Mouse (Mus musculus): Measurements from ENCODE around the gene Dock7. TPM values are rescaled to one million over a fixed set of nuclear protein-coding genes. Genes with fewer than 3 reads are reported as not detected.
A peak's percentile ranks its signal among the peaks of the same experiment; 100 is the strongest.

Gene Dock7
- polyA plus RNA-seq (2015; fragmentation: Nextera tagmentation; extraction: Ambion mirVana) = 8.1 and 9.5 TPM in 2 replicates

GRCm38 (mm10) chr4:99120211-99121122 lies at the start of gene Dock7:
TSS of gene Dock7 (minus strand) at chr4:99120915.
- no peaks in the 10 kb centered on the region for H3K9me3 ChIP-seq (replicated peaks)
- H3K27ac ChIP-seq (replicated peaks) = peak within 1 kb of the TSS; percentile 55
- no peaks in the 10 kb centered on the region for H3K27me3 ChIP-seq
- H3K4me1 ChIP-seq (replicated peaks) = peaks cover 29% of the 10 kb centered on the region
- WGBS (ENCODE audit: insufficient replicate concordance) = under 1% methylated on average over 99 of the region's 117 CpGs
- H3K9ac ChIP-seq = peak within 1 kb of the TSS; percentile 72
- ATAC-seq (ENCODE audit: insufficient read depth) = peak; percentile 90
- H3K36me3 ChIP-seq (replicated peaks) = no peaks in the 10 kb centered on the region
- H3K4me3 ChIP-seq (replicated peaks) = peak within 1 kb of the TSS; percentile 75
- H3K4me2 ChIP-seq = peak within 1 kb of the TSS; percentile 94

- no peak for ATAC-seq (ENCODE audit: insufficient read depth)
- H3K36me3 ChIP-seq (replicated peaks) = no peaks in the 10 kb centered on the region
- no peak overlapping the region for H3K27ac ChIP-seq (replicated peaks)
- peaks cover 15% of the 10 kb centered on the region for H3K27me3 ChIP-seq
- no peaks in the 10 kb centered on the region for H3K4me1 ChIP-seq (replicated peaks)
- no peak overlapping the region for H3K4me3 ChIP-seq (replicated peaks)
- H3K9ac ChIP-seq = no peak overlapping the region
- WGBS (ENCODE audit: insufficient replicate concordance) = 57% methylated on average over 5 of the region's 5 CpGs
- no peak overlapping the region for H3K4me2 ChIP-seq
- H3K9me3 ChIP-seq (replicated peaks) = no peaks in the 10 kb centered on the region
Observed at GRCm38 (mm10) chr4:99168869-99169268, 48.2 kb upstream of the Dock7 start.

GRCm38 (mm10) chr4:99163547-99163946 lies 42.8 kb upstream of the Dock7 start:
- Histone ChIP-seq H3K9me3 (replicated peaks) (no peaks in the 10 kb centered on the region), H3K27ac (replicated peaks) (no peak overlapping the region), H3K36me3 (replicated peaks) (no peaks in the 10 kb centered on the region), H3K4me2 (no peak overlapping the region), H3K4me1 (replicated peaks) (no peaks in the 10 kb centered on the region), H3K9ac (no peak overlapping the region), H3K4me3 (replicated peaks) (no peak overlapping the region), H3K27me3 (peaks cover 40% of the 10 kb centered on the region)
- WGBS (ENCODE audit: insufficient replicate concordance) = 16% methylated on average over 4 of the region's 4 CpGs
- no peak for ATAC-seq (ENCODE audit: insufficient read depth)

GRCm38 (mm10) chr4:99163001-99163400 lies 42.3 kb upstream of the Dock7 start:
- Histone ChIP-seq H3K4me3 (replicated peaks) (no peak overlapping the region), H3K4me1 (replicated peaks) (no peaks in the 10 kb centered on the region), H3K9ac (no peak overlapping the region), H3K27me3 (peaks cover 40% of the 10 kb centered on the region), H3K27ac (replicated peaks) (no peak overlapping the region), H3K36me3 (replicated peaks) (no peaks in the 10 kb centered on the region), H3K4me2 (no peak overlapping the region), H3K9me3 (replicated peaks) (no peaks in the 10 kb centered on the region)
- ATAC-seq (ENCODE audit: insufficient read depth) = no peak
- WGBS (ENCODE audit: insufficient replicate concordance) = 41% methylated on average over 9 of the region's 9 CpGs

- H3K9ac ChIP-seq = no peak overlapping the region
- H3K4me3 ChIP-seq (replicated peaks) = no peak overlapping the region
- H3K4me1 ChIP-seq (replicated peaks) = no peaks in the 10 kb centered on the region
- H3K27ac ChIP-seq (replicated peaks) = no peak overlapping the region
- ATAC-seq (ENCODE audit: insufficient read depth) = no peak
- H3K9me3 ChIP-seq (replicated peaks) = no peaks in the 10 kb centered on the region
- 25% methylated on average over 6 of the region's 6 CpGs for WGBS (ENCODE audit: insufficient replicate concordance)
- H3K27me3 ChIP-seq = peaks cover 40% of the 10 kb centered on the region
- no peak overlapping the region for H3K4me2 ChIP-seq
- H3K36me3 ChIP-seq (replicated peaks) = no peaks in the 10 kb centered on the region
Observed at GRCm38 (mm10) chr4:99161457-99161971, 40.8 kb upstream of the Dock7 start.

GRCm38 (mm10) chr4:99160899-99161298 lies 40.2 kb upstream of the Dock7 start:
- Histone ChIP-seq H3K4me3 (replicated peaks) (no peak overlapping the region), H3K36me3 (replicated peaks) (no peaks in the 10 kb centered on the region), H3K27ac (replicated peaks) (no peak overlapping the region), H3K4me2 (no peak overlapping the region), H3K9me3 (replicated peaks) (no peaks in the 10 kb centered on the region), H3K9ac (no peak overlapping the region), H3K4me1 (replicated peaks) (no peaks in the 10 kb centered on the region), H3K27me3 (peaks cover 36% of the 10 kb centered on the region)
- no peak for ATAC-seq (ENCODE audit: insufficient read depth)
- 51% methylated on average over 5 of the region's 5 CpGs for WGBS (ENCODE audit: insufficient replicate concordance)

- Histone ChIP-seq H3K27me3 (peaks cover 31% of the 10 kb centered on the region), H3K4me1 (replicated peaks) (no peaks in the 10 kb centered on the region), H3K9ac (no peak overlapping the region), H3K4me3 (replicated peaks) (no peak overlapping the region), H3K27ac (replicated peaks) (no peak overlapping the region), H3K36me3 (replicated peaks) (no peaks in the 10 kb centered on the region), H3K9me3 (replicated peaks) (no peaks in the 10 kb centered on the region), H3K4me2 (no peak overlapping the region)
- 20% methylated on average over 3 of the region's 3 CpGs for WGBS (ENCODE audit: insufficient replicate concordance)
- no peak for ATAC-seq (ENCODE audit: insufficient read depth)
Observed at GRCm38 (mm10) chr4:99160414-99160813, 39.7 kb upstream of the Dock7 start.

- H3K4me1 ChIP-seq (replicated peaks) = no peaks in the 10 kb centered on the region
- 49% methylated on average over 5 of the region's 5 CpGs for WGBS (ENCODE audit: insufficient replicate concordance)
- H3K9ac ChIP-seq = no peak overlapping the region
- peaks cover 25% of the 10 kb centered on the region for H3K27me3 ChIP-seq
- ATAC-seq (ENCODE audit: insufficient read depth) = no peak
- H3K27ac ChIP-seq (replicated peaks) = no peak overlapping the region
- no peak overlapping the region for H3K4me3 ChIP-seq (replicated peaks)
- H3K9me3 ChIP-seq (replicated peaks) = no peaks in the 10 kb centered on the region
- no peaks in the 10 kb centered on the region for H3K36me3 ChIP-seq (replicated peaks)
- H3K4me2 ChIP-seq = no peak overlapping the region
Observed at GRCm38 (mm10) chr4:99158495-99158894, 37.8 kb upstream of the Dock7 start.

- Histone ChIP-seq H3K9ac (no peak overlapping the region), H3K27me3 (peaks cover 13% of the 10 kb centered on the region), H3K4me2 (no peak overlapping the region), H3K9me3 (replicated peaks) (no peaks in the 10 kb centered on the region), H3K36me3 (replicated peaks) (no peaks in the 10 kb centered on the region), H3K4me1 (replicated peaks) (no peaks in the 10 kb centered on the region), H3K4me3 (replicated peaks) (no peak overlapping the region), H3K27ac (replicated peaks) (no peak overlapping the region)
- WGBS (ENCODE audit: insufficient replicate concordance) = 27% methylated on average over 11 of the region's 11 CpGs
- ATAC-seq (ENCODE audit: insufficient read depth) = no peak
Observed at GRCm38 (mm10) chr4:99156641-99157307, 36.1 kb upstream of the Dock7 start.

GRCm38 (mm10) chr4:99151885-99152558 lies 31.3 kb upstream of the Dock7 start:
- H3K4me2 ChIP-seq = no peak overlapping the region
- ATAC-seq (ENCODE audit: insufficient read depth) = no peak
- H3K27me3 ChIP-seq = no peaks in the 10 kb centered on the region
- H3K4me3 ChIP-seq (replicated peaks) = no peak overlapping the region
- H3K9ac ChIP-seq = no peak overlapping the region
- no peaks in the 10 kb centered on the region for H3K4me1 ChIP-seq (replicated peaks)
- no peak overlapping the region for H3K27ac ChIP-seq (replicated peaks)
- H3K36me3 ChIP-seq (replicated peaks) = no peaks in the 10 kb centered on the region
- no peaks in the 10 kb centered on the region for H3K9me3 ChIP-seq (replicated peaks)
- 20% methylated on average over 4 of the region's 4 CpGs for WGBS (ENCODE audit: insufficient replicate concordance)

- H3K36me3 ChIP-seq (replicated peaks) = no peaks in the 10 kb centered on the region
- ATAC-seq (ENCODE audit: insufficient read depth) = no peak
- no peak overlapping the region for H3K27ac ChIP-seq (replicated peaks)
- no peak overlapping the region for H3K4me3 ChIP-seq (replicated peaks)
- H3K4me1 ChIP-seq (replicated peaks) = no peaks in the 10 kb centered on the region
- H3K27me3 ChIP-seq = no peaks in the 10 kb centered on the region
- no peak overlapping the region for H3K9ac ChIP-seq
- H3K9me3 ChIP-seq (replicated peaks) = no peaks in the 10 kb centered on the region
- no peak overlapping the region for H3K4me2 ChIP-seq
- 66% methylated on average over 4 of the region's 4 CpGs for WGBS (ENCODE audit: insufficient replicate concordance)
Observed at GRCm38 (mm10) chr4:99151434-99151833, 30.7 kb upstream of the Dock7 start.
